Mouse (Mus musculus) T-helper 1 cell (primary cell): ENCODE measurements around the gene Mlx.

Experiments used
- in situ Hi-C: fragments of 300-600 bp; cut with MboI, MseI; formaldehyde crosslinking; loops from one replicate; pipeline ENCODE4 v1.15.1; 2025; ENCODE audit warnings: high pct_unique_total_duplicates

Gene Mlx

GRCm38 (mm10) chr11:101137000-101137399 lies 49.9 kb downstream of the Mlx start:
- in situ Hi-C loops: no loop called here

DNA sequence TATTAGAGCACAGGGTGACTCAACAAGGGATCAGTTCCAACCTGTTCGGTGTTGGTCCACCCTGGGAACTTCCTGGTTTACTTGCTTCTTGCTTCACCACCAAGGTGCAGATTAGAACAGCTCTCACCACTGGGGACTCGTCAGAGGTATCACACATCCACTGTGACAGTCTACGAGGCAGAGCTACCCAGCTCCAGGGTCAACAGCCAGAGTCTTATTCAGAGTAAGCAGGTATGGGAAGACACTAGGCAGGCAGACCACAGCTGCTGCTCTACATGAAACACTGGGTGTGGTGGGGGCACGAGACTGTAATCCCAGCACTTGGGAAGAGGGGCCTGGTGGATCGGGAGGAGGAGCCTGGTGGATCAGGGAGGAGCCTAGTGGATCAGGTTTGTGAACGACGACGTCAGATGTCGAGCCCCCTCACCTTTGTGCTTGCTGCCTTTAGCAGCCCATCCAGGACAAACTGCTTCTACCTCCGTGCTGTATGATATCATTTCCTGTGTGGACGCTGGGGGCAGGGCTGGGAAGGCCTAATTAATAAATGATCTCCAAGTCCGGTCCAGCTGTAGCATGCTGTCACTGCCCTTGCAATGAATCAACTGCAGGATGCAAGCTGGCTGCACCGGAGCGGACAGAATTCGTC lies 51.6 kb downstream of the Mlx start:
- in situ Hi-C loops: no loop called here

DNA sequence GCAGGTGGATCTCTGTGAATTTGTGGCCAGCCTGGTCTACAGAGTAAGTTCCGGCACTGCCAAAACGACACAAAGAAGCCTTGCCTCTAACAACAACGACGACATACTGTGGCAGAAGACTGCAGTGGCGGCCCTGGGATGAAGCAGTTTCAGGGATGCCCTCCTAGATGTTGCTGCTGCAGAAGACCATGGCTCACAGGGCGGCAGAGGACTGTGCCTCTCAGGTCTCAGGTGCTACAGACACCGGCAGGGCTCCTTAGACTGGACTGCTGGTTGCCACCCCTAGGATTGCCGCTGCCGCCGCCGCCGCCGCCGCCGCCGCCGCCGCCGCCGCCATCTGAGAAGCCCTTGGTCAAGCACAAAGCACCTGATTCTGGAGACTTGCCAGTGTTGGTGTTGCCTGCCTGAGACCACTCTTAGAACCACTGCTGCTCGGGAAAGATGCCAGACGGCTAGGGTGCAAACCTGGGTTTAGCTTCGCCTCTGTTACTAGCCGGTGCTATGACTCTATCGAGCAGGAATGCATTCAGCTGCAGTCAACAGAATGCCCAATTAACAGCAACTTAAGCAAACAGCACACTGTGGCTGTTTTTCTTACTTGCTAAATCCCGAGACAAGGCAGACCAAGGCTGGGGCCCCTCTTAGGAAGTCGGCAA lies 53.2 kb downstream of the Mlx start:
- in situ Hi-C loops: no loop called here

GRCm38 (mm10) chr11:101141088-101141487 lies 54.0 kb downstream of the Mlx start:
- in situ Hi-C loops: no loop called here
